Mouse (Mus musculus) myocyte (in vitro differentiated cells): Measurements from ENCODE around the gene Kdm1a.

Experiments
- CEBPB ChIP-seq: IDR thresholded peaks from 2 replicates; pipeline ENCODE4 v1.6.1; 2011; ENCODE audit warnings: mild to moderate bottlenecking, moderate library complexity; ENCODE audit not compliant: poor library complexity, insufficient read depth, severe bottlenecking
- E2F4 ChIP-seq: IDR thresholded peaks from one replicate; pipeline ENCODE4 v1.6.1; 2011; ENCODE audit warnings: mild to moderate bottlenecking, control low read depth, moderate library complexity; ENCODE audit not compliant: insufficient read depth
- MAX ChIP-seq: IDR thresholded peaks from one replicate; pipeline ENCODE4 v1.6.1; 2011; ENCODE audit warnings: low read depth, mild to moderate bottlenecking, control low read depth
- MYOD1 ChIP-seq, 3 experiments: IDR thresholded peaks; one replicate each; pipeline ENCODE4 v1.6.1; 2011; ENCODE audit warnings: control low read depth in 2 of 3, low read depth in 2 of 3, mild to moderate bottlenecking in 2 of 3, moderate library complexity in 1 of 3; ENCODE audit not compliant: insufficient read length in 2 of 3, control insufficient read depth in 1 of 3
- MYOG ChIP-seq, 3 experiments: IDR thresholded peaks; one replicate each; pipeline ENCODE4 v1.6.1; 2011; ENCODE audit warnings: control low read depth in 2 of 3, low read depth in 2 of 3, mild to moderate bottlenecking in 2 of 3; ENCODE audit not compliant: insufficient read length in 2 of 3, control insufficient read depth in 1 of 3, insufficient read depth in 1 of 3
- POLR2A ChIP-seq: IDR thresholded peaks from one replicate; pipeline ENCODE4 v1.6.1; 2011; ENCODE audit warnings: low read depth, mild to moderate bottlenecking, control low read depth, moderate library complexity; ENCODE audit not compliant: insufficient read length
- POLR2AphosphoS2 ChIP-seq: IDR thresholded peaks from one replicate; pipeline ENCODE4 v1.6.1; 2011; ENCODE audit warnings: low read depth, control low read depth; ENCODE audit not compliant: insufficient read length
- REST ChIP-seq: IDR thresholded peaks from one replicate; pipeline ENCODE4 v1.6.1; 2011; ENCODE audit warnings: mild to moderate bottlenecking, control low read depth, moderate library complexity; ENCODE audit not compliant: insufficient read depth, insufficient read length
- SRF ChIP-seq: IDR thresholded peaks from one replicate; pipeline ENCODE4 v1.6.1; 2011; ENCODE audit warnings: low read depth; ENCODE audit not compliant: control insufficient read depth, insufficient read length
- TCF12 ChIP-seq: IDR thresholded peaks from one replicate; pipeline ENCODE4 v1.6.1; 2011; ENCODE audit warnings: mild to moderate bottlenecking, control low read depth; ENCODE audit not compliant: poor library complexity, insufficient read depth, severe bottlenecking
- TCF3 ChIP-seq: IDR thresholded peaks from one replicate; pipeline ENCODE4 v1.6.1; 2011; ENCODE audit warnings: low read depth, control low read depth; ENCODE audit not compliant: insufficient read length
- USF1 ChIP-seq: IDR thresholded peaks from one replicate; pipeline ENCODE4 v1.6.1; 2011; ENCODE audit warnings: low read depth, mild to moderate bottlenecking, control low read depth, moderate library complexity

DNA sequence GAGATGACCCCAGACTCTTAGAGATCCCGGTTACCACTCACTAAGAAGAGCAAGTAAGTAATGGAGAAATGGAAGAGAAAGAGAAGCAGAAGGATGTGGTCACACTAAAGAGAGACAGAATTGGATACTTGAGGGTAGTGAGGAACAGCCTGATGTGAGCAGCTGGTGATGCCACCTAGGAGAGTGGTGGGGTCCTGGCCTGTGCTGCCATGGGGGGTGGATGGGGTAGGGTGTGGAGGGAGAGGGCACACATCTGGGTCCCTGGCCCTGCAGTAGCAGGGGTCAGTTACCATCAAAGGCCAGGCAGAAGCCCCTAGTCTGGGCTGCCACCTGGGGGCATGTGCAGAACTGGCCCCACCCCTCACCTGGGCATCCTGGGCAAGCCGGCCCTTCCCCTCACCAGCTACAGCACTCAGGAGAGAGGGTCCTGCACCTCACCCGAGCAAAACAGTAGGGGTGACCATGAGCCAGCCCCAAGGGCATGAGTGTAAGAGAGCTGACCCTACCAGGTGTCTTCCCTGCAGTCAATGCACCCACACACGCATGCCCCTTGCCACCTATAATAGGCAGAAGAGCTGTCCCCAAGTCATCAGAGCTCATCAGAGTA is 15.2 kb downstream of the Kdm1a start:
- TF ChIP-seq POLR2A (no peak), MAX (no peak), POLR2AphosphoS2 (no peak), USF1 (no peak), CEBPB (no peak), MYOG (IDR thresholded peaks at IDR 0.05; ENCODE audit: control insufficient read depth in 1 of 3, insufficient read depth in 1 of 3, insufficient read length in 2 of 3, low read depth in 2 of 3) (no peak), E2F4 (no peak), MYOD1 (IDR thresholded peaks at IDR 0.05; ENCODE audit: control insufficient read depth in 1 of 3, insufficient read length in 2 of 3, low read depth in 2 of 3) (no peak), TCF12 (no peak), SRF (no peak), TCF3 (no peak), REST (no peak)
